Mouse (Mus musculus) midbrain, embryonic 16.5 days (tissue): Measurements from ENCODE around the gene Ddost. TPM values are rescaled to one million over a fixed set of nuclear protein-coding genes. Genes with fewer than 3 reads are reported as not detected.

Source experiments
- ATAC-seq: fragments of 200-750 bp; cut with Nextera tagmentation; 2 replicates; pipeline ENCODE4 v1.8.0; 2017; ENCODE audit warnings: moderate TSS enrichment
- H3K27ac ChIP-seq: fragments of 300-500 bp; sonication (generic); 2 replicates; pipeline ENCODE4 v1.5.1; 2014; ENCODE audit warnings: mild to moderate bottlenecking, low read length, mixed read lengths
- H3K27me3 ChIP-seq: fragments of 300-500 bp; sonication (generic); 2 replicates; pipeline ENCODE4 v1.6.1; 2014; ENCODE audit warnings: low read depth, low read length, mixed read lengths; ENCODE audit not compliant: control insufficient read depth, insufficient read depth
- H3K36me3 ChIP-seq: fragments of 300-500 bp; sonication (generic); 2 replicates; pipeline ENCODE4 v1.6.1; 2014; ENCODE audit warnings: mild to moderate bottlenecking, low read length, moderate library complexity, mixed read lengths; ENCODE audit not compliant: control insufficient read depth, insufficient read depth
- H3K4me1 ChIP-seq: fragments of 300-500 bp; sonication (generic); 2 replicates; pipeline ENCODE4 v1.6.1; 2014; ENCODE audit warnings: mild to moderate bottlenecking, low read length, mixed read lengths; ENCODE audit not compliant: control insufficient read depth, insufficient read depth
- H3K4me2 ChIP-seq: fragments of 300-500 bp; sonication (generic); 2 replicates; pipeline ENCODE4 v1.6.1; 2014; ENCODE audit warnings: mild to moderate bottlenecking, low read length, mixed read lengths
- H3K4me3 ChIP-seq: fragments of 300-500 bp; sonication (generic); 2 replicates; pipeline ENCODE4 v1.5.1; 2014; ENCODE audit warnings: low read depth, mild to moderate bottlenecking, low read length, moderate library complexity, mixed read lengths
- H3K9ac ChIP-seq: fragments of 300-500 bp; sonication (generic); 2 replicates; pipeline ENCODE4 v1.6.1; 2014; ENCODE audit warnings: low read depth, low read length, mixed read lengths
- H3K9me3 ChIP-seq: fragments of 300-500 bp; sonication (generic); replicated peaks from 2 replicates; pipeline ENCODE4 v1.6.1; 2014; ENCODE audit warnings: mild to moderate bottlenecking, low read length, mixed read lengths; ENCODE audit not compliant: control insufficient read depth, poor library complexity, severe bottlenecking
- WGBS: fragments of 180-500 bp; shearing (Covaris S2); extraction: QIAGEN DNeasy Blood & Tissue Kit; methylation state at CpG from one replicate; pipeline ENCODE4 v1.1.7; 2014; 5-methylcytosine and 5-hydroxymethylcytosine counted together
- polyA plus RNA-seq: library from polyadenylated mRNA; unstranded; fragments of >200 nt; fragmentation: Nextera tagmentation; extraction: Ambion mirVana; gene quantifications from 2 replicates; pipeline ENCODE4 v1.2.1, GENCODE M21; 2015

The Ddost gene
- polyA plus RNA-seq, 1 experiment from 2014 or later, result 208 TPM

DNA sequence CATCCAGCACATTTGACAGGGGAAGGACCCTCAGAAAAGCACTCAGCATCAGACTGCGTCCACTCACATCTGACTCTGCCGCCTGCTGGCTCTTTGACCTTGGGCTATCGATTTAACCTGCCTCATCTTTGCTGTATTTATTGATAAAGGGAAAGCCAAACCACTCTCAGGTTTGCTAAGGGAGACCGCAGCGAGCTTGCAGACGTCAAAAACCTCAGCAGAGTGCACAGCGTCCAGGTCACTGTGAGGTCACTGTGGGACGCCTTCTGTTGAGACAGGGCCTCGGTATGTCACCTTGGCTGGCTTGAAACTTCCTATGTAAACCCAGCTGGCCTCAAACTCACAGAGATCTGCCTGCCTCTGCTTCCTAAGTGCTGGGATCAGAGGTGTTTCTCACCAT lies 32.8 kb downstream of the Ddost start:
- H3K27me3 ChIP-seq, result no peaks in the 10 kb centered on the region
- H3K4me3 ChIP-seq, result no peak overlapping the region
- H3K9me3 ChIP-seq, result no peaks in the 10 kb centered on the region
- no peaks in the 10 kb centered on the region for H3K36me3 ChIP-seq
- 78% methylated on average over 9 of the region's 9 CpGs for WGBS
- no peak overlapping the region for H3K4me2 ChIP-seq
- no peak overlapping the region for H3K27ac ChIP-seq
- H3K4me1 ChIP-seq, result no peaks in the 10 kb centered on the region
- H3K9ac ChIP-seq, result no peak overlapping the region
- no peak for ATAC-seq

DNA sequence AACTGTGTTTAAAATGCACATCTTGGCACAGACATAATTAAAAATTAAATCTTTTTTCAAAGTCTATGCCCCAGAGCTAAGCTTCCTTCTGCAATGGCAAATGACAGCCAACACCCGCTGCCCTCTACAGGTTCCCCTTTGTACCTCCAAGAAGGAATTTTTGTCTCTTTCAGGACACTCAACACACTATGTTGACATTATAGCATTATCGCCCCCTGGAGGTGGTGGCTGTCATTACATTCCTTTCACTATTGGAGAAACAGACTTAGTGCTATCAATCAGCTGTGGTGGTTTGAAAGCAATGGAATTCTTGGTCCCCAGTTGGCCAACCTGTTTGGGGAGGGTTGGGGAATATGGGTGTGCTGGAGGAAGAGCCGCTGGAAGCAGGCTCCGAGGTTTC lies 35.4 kb downstream of the Ddost start:
- Histone ChIP-seq H3K4me1 (no peaks in the 10 kb centered on the region), H3K9ac (no peak overlapping the region), H3K4me3 (no peak overlapping the region), H3K9me3 (no peaks in the 10 kb centered on the region), H3K27ac (no peak overlapping the region), H3K27me3 (no peaks in the 10 kb centered on the region), H3K4me2 (no peak overlapping the region), H3K36me3 (no peaks in the 10 kb centered on the region)
- 31% methylated on average over 4 of the region's 4 CpGs for WGBS
- no peak for ATAC-seq

DNA sequence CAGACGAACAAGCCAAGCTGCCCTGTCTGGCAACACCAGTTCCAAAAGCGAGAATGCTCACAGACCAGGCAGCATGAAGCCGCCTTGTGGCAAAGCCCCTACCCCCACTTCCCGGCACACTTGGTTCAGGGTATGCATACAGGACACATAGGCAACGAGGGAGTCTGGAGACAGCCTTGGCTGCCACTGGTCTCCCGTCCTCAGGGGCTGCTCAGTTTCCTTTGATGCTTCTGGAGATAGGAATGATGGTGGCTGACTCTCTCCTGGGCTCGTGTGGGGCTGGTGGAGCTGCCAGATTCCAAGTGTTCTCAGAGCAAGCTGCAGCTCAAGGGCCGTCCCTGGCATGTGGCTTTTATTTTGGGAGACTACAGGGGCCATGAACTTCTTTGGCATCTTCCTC lies 36.9 kb downstream of the Ddost start:
- Histone ChIP-seq H3K36me3 (no peaks in the 10 kb centered on the region), H3K9me3 (no peaks in the 10 kb centered on the region), H3K4me3 (no peak overlapping the region), H3K4me1 (no peaks in the 10 kb centered on the region), H3K27ac (no peak overlapping the region), H3K27me3 (no peaks in the 10 kb centered on the region), H3K9ac (no peak overlapping the region), H3K4me2 (no peak overlapping the region)
- WGBS, result 72% methylated on average over 8 of the region's 8 CpGs
- ATAC-seq, result no peak

DNA sequence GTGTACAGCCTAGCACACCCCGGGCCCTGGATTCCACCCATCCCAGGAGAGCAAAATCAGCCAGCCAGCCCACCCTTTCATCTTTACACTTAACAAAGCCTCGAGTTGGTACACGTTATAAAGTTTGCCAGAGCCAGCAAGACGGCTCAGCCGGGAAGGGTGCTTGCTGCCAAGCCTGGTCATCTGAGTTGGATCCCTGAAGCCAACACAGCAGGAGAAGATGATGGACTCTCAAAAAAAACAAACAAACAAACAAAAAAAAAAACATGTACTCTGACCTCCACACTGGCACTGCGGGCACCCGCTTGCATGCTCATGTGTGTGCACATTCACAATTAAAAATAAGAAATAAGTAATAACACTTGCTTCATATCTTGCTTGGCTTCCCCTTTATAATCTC lies 37.5 kb downstream of the Ddost start:
- H3K4me2 ChIP-seq, result no peak overlapping the region
- ATAC-seq, result no peak
- H3K4me1 ChIP-seq, result no peaks in the 10 kb centered on the region
- 74% methylated on average over 7 of the region's 7 CpGs for WGBS
- H3K27ac ChIP-seq, result no peak overlapping the region
- no peak overlapping the region for H3K4me3 ChIP-seq
- H3K9ac ChIP-seq, result no peak overlapping the region
- no peaks in the 10 kb centered on the region for H3K36me3 ChIP-seq
- H3K9me3 ChIP-seq, result no peaks in the 10 kb centered on the region
- H3K27me3 ChIP-seq, result no peaks in the 10 kb centered on the region

DNA sequence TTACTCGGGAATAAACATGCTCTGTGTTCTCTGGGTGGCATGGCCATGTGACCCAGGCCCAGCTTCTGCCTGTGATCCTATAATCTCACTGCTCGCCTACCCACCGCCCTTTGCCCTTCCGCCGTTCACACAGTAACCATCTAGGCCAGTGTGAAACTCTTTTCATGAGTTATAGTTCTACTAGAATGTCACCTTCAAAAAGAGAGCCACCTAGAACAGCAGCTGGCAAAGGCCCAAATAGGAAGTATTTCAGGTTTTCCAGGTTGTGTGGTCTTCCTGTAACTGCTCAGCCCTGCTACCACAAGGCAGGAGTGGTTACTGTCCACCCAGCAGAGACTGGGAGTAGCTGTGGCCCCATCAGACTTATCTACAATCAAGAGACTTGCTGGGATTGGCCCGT lies 38.2 kb downstream of the Ddost start:
- Histone ChIP-seq H3K4me1 (no peaks in the 10 kb centered on the region), H3K4me2 (no peak overlapping the region), H3K36me3 (no peaks in the 10 kb centered on the region), H3K4me3 (no peak overlapping the region), H3K9me3 (no peaks in the 10 kb centered on the region), H3K27me3 (no peaks in the 10 kb centered on the region), H3K9ac (no peak overlapping the region), H3K27ac (no peak overlapping the region)
- no peak for ATAC-seq
- WGBS, result 83% methylated on average over 6 of the region's 6 CpGs

DNA sequence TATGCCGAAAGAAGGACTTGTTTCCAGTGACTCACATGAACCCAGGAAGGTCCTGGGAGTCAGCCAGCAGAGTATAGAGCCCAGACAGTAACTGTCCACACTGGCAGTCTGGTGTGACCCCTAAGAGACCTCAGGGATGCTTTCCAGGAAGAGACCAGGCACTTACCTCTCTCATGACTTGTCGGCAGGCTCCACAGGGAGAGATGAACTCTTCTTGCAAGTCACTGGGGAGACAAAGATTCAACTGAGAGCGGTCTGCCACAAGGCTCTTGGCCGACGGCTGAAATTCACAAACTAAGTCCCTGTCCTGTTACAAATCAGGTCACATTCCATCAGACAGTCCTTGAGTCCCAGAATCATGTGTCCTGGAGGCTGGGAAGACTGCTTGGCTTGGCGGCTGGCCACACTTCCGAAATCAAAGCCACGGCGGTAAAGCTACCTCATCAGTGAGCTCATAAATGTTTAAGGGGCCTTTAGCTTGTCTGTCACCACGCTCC lies 38.9 kb downstream of the Ddost start:
- H3K4me2 ChIP-seq, result no peak overlapping the region
- H3K27ac ChIP-seq, result no peak overlapping the region
- H3K4me1 ChIP-seq, result no peaks in the 10 kb centered on the region
- no peak overlapping the region for H3K4me3 ChIP-seq
- no peaks in the 10 kb centered on the region for H3K27me3 ChIP-seq
- H3K9me3 ChIP-seq, result no peaks in the 10 kb centered on the region
- H3K36me3 ChIP-seq, result no peaks in the 10 kb centered on the region
- no peak overlapping the region for H3K9ac ChIP-seq
- 66% methylated on average over 10 of the region's 10 CpGs for WGBS
- no peak for ATAC-seq

DNA sequence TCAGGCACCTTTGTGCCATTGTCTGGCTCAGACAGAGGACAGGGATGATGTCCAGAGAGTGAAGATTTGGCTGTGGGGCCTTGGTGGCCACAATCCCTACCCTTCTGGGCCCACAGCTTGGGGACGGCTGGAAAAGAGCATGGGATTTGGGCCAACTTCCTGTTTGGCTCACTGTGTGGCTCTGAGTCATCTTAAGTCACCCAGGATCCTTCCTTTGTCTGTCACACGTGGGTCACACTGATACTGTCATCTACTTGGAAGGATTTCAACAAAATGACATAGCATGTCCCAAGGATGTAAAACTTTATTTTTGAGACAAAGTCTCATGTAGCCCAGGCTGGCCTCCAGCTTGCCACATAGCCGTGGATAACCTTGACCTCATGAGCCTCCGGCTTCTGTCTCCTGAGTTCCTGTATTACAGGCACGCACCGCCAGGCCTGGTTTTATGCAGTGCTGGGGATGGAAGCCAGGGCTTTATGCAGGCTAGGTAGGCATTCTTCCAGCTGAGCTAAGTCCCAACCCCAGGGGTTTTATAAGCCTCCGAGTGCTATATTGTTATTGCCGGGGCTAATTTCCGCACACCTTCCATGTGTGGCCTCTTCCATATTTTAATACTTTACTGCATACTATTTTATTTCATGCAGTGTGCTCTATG lies 40.5 kb downstream of the Ddost start:
- Histone ChIP-seq H3K27me3 (no peaks in the 10 kb centered on the region), H3K4me1 (no peaks in the 10 kb centered on the region), H3K4me2 (no peak overlapping the region), H3K9ac (no peak overlapping the region), H3K9me3 (no peaks in the 10 kb centered on the region), H3K27ac (no peak overlapping the region), H3K36me3 (no peaks in the 10 kb centered on the region), H3K4me3 (no peak overlapping the region)
- 70% methylated on average over 9 of the region's 9 CpGs for WGBS
- ATAC-seq, result no peak

DNA sequence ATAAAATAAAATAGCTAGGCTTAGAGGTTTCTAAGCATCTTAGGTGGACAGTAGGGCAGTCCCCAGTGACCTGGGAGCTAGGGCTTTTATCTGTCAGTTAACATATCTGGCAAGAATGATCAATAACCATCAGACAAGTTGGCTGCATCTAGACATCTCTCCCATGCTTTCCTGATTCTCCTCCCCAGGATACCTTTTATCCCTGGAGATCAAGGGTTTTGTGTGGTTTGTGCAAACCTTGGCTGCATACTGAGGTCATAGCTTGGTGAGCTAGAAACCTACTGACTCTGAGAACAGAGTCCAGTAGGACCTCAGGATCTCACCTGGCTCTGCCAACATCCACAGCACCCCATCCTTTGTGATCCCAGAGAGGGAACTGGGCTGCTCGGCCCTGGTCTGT lies 42.8 kb downstream of the Ddost start:
- H3K36me3 ChIP-seq, result no peaks in the 10 kb centered on the region
- H3K9ac ChIP-seq, result no peak overlapping the region
- ATAC-seq, result no peak
- H3K27me3 ChIP-seq, result no peaks in the 10 kb centered on the region
- no peak overlapping the region for H3K4me3 ChIP-seq
- H3K4me2 ChIP-seq, result no peak overlapping the region
- H3K4me1 ChIP-seq, result no peaks in the 10 kb centered on the region
- H3K27ac ChIP-seq, result no peak overlapping the region
- WGBS, result 54% methylated on average over 1 of the region's 1 CpGs
- no peaks in the 10 kb centered on the region for H3K9me3 ChIP-seq

DNA sequence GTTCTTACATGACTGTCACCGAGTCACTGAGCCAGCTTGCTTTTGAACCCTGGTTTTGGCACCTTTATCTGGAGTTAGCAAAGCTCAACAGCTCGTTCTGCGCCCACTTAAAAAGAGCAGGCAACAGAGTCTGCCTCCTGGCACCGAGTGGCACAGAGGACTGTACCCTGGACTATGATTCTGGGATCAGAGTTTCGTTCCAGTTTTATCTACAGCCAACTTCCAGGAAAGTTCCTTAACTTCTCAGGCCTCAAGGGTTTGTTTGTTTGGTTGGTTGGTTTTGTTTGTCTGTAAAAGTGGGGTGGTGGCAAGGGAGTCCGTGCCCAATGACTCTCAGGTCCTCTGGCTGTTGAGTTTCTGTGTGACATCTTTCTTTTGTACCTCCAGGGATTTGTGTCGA lies 44.2 kb downstream of the Ddost start:
- Histone ChIP-seq H3K27me3 (no peaks in the 10 kb centered on the region), H3K36me3 (no peaks in the 10 kb centered on the region), H3K4me3 (no peak overlapping the region), H3K4me1 (no peaks in the 10 kb centered on the region), H3K9ac (no peak overlapping the region), H3K9me3 (no peaks in the 10 kb centered on the region), H3K27ac (no peak overlapping the region), H3K4me2 (no peak overlapping the region)
- no peak for ATAC-seq
- WGBS, result 77% methylated on average over 7 of the region's 7 CpGs
